Mouse (Mus musculus) lung, postnatal 0 days (tissue): ENCODE data around the gene Gm38392. TPM values are rescaled to one million over a fixed set of nuclear protein-coding genes. Genes with fewer than 3 reads are reported as not detected.
A peak's percentile ranks its signal among the peaks of the same experiment; 100 is the strongest.

Experiments used
- ATAC-seq: fragments of 200-750 bp; cut with Nextera tagmentation; 2 replicates; pipeline ENCODE4 v1.8.0; 2017; ENCODE audit warnings: moderate library complexity
- DNase-seq: peaks from one replicate; pipeline ENCODE4 v3.0.0-alpha.2; 2016; ENCODE audit warnings: low spot score
- H3K27ac ChIP-seq: fragments of 300-500 bp; sonication (generic); 2 replicates; pipeline ENCODE4 v1.5.1; 2014; ENCODE audit warnings: antibody characterized with exemption, mild to moderate bottlenecking, low read length, mixed read lengths
- H3K27me3 ChIP-seq: fragments of 300-500 bp; sonication (generic); replicated peaks from 2 replicates; pipeline ENCODE4 v1.6.1; 2014; ENCODE audit warnings: low read length, mixed read lengths; ENCODE audit not compliant: insufficient read depth
- H3K36me3 ChIP-seq: fragments of 300-500 bp; sonication (generic); 2 replicates; pipeline ENCODE4 v1.6.1; 2014; ENCODE audit warnings: low read length, mixed read lengths; ENCODE audit not compliant: insufficient read depth
- H3K4me1 ChIP-seq: fragments of 300-500 bp; sonication (generic); 2 replicates; pipeline ENCODE4 v1.6.1; 2014; ENCODE audit warnings: antibody characterized with exemption, low read depth, low read length, mixed read lengths; ENCODE audit not compliant: insufficient read depth
- H3K4me2 ChIP-seq: fragments of 300-500 bp; sonication (generic); replicated peaks from 2 replicates; pipeline ENCODE4 v1.6.1; 2014; ENCODE audit warnings: low read depth, mild to moderate bottlenecking, low read length, moderate library complexity, mixed read lengths
- H3K4me3 ChIP-seq: fragments of 300-500 bp; sonication (generic); 2 replicates; pipeline ENCODE4 v1.5.1; 2014; ENCODE audit warnings: low read depth, low read length
- H3K9ac ChIP-seq: fragments of 300-500 bp; sonication (generic); replicated peaks from 2 replicates; pipeline ENCODE4 v1.6.1; 2014; ENCODE audit warnings: low read depth, mild to moderate bottlenecking
- H3K9me3 ChIP-seq: fragments of 300-500 bp; sonication (generic); 2 replicates; pipeline ENCODE4 v1.6.1; 2016; ENCODE audit warnings: low read length, mixed read lengths
- CTCF ChIP-seq: IDR thresholded peaks from 2 replicates; pipeline ENCODE4 v1.5.1; 2016; ENCODE audit warnings: antibody characterized with exemption, mild to moderate bottlenecking
- EP300 ChIP-seq: IDR thresholded peaks from 2 replicates; pipeline ENCODE4 v1.6.1; 2016; ENCODE audit warnings: antibody characterized with exemption, mild to moderate bottlenecking, control low read depth
- WGBS: fragments of 180-500 bp; shearing (Covaris S2); extraction: QIAGEN DNeasy Blood & Tissue Kit; methylation state at CpG from one replicate; pipeline ENCODE4 v1.1.7; 2014; 5-methylcytosine and 5-hydroxymethylcytosine counted together
- polyA plus RNA-seq: library from polyadenylated mRNA; unstranded; fragments of >200 nt; fragmentation: Nextera tagmentation; extraction: Ambion mirVana; gene quantifications from 2 replicates; pipeline ENCODE4 v1.2.1, GENCODE M21; 2015

The Gm38392 gene
- polyA plus RNA-seq, 1 experiment from 2014 or later: 1.8 TPM

GRCm38 (mm10) chr3:88331282-88331681 is 44.3 kb upstream of the Gm38392 start:
- no peak for ATAC-seq
- no peak overlapping the region for H3K27ac ChIP-seq
- TF ChIP-seq CTCF (peak; percentile 73), EP300 (no peak)
- WGBS: 22% methylated on average over 2 of the region's 2 CpGs
- no peaks in the 10 kb centered on the region for H3K27me3 ChIP-seq
- H3K36me3 ChIP-seq: peaks cover 17% of the 10 kb centered on the region; the same call in 1 of the 2 replicates
- H3K9me3 ChIP-seq: no peaks in the 10 kb centered on the region
- no peak overlapping the region for H3K9ac ChIP-seq
- H3K4me3 ChIP-seq: no peak overlapping the region
- H3K4me1 ChIP-seq: peaks cover 4% of the 10 kb centered on the region; the same call in 1 of the 2 replicates
- no peak overlapping the region for H3K4me2 ChIP-seq
- peak; percentile 61 for DNase-seq

- Histone ChIP-seq H3K4me1 (peaks cover 4% of the 10 kb centered on the region; the same call in 1 of the 2 replicates), H3K9ac (no peak overlapping the region), H3K27me3 (no peaks in the 10 kb centered on the region), H3K4me2 (no peak overlapping the region), H3K36me3 (peaks cover 17% of the 10 kb centered on the region; the same call in 1 of the 2 replicates), H3K9me3 (no peaks in the 10 kb centered on the region), H3K27ac (no peak overlapping the region), H3K4me3 (no peak overlapping the region)
- no peak for ATAC-seq
- TF ChIP-seq EP300: no peak
- 55% methylated on average over 5 of the region's 5 CpGs for WGBS
- DNase-seq: no peak
Measured at GRCm38 (mm10) chr3:88328956-88329355, 41.9 kb upstream of the Gm38392 start.

DNA sequence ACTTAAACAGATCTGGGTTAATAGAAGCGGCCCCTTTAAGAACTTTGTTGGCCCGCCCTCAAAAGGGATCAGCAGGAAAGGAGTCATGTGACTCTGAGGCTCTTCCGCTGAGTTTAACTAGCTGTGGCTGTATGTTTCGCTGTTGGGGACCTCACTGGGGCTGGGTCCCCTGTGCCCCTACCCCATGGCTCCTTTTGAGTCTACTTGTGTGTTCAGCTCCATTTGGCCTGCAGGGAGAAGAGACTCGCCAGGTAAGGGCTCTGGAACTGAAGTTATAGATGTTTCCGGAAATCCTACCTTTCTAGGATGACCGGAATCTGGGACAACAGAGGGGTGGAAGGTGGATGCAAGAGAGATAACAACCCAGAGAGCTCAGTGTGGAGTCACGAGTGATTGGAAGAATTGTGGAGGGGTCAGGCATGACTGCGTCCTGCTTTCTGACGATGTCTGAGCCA is 38.0 kb upstream of the Gm38392 start, which contains the start of gene Glmp:
Gene Glmp, plus strand, starts transcription at position 73 of the 455 bp plus-strand sequence.
- Histone ChIP-seq H3K4me3 (peak within 1 kb of the TSS; percentile 78), H3K9me3 (no peaks in the 10 kb centered on the region), H3K4me1 (peaks cover 4% of the 10 kb centered on the region; the same call in 1 of the 2 replicates), H3K9ac (peak within 1 kb of the TSS; percentile 85), H3K27me3 (no peaks in the 10 kb centered on the region), H3K36me3 (peaks cover 36% of the 10 kb centered on the region), H3K4me2 (peak within 1 kb of the TSS; percentile 76), H3K27ac (peak within 1 kb of the TSS; percentile 38; the same call in 1 of the 2 replicates)
- WGBS: 0% methylated on average over 10 of the region's 10 CpGs
- ATAC-seq (peak; percentile 89), DNase-seq (peak; percentile 89)
- TF ChIP-seq CTCF (no peak), EP300 (no peak)

- Histone ChIP-seq H3K36me3 (peaks cover 24% of the 10 kb centered on the region; the same call in 1 of the 2 replicates), H3K4me3 (no peak overlapping the region), H3K4me2 (no peak overlapping the region), H3K4me1 (peaks cover 6% of the 10 kb centered on the region; the same call in 1 of the 2 replicates), H3K9me3 (no peaks in the 10 kb centered on the region), H3K9ac (no peak overlapping the region), H3K27me3 (no peaks in the 10 kb centered on the region), H3K27ac (no peak overlapping the region)
- ATAC-seq (no peak), DNase-seq (no peak)
- no peak for TF ChIP-seq EP300
- WGBS: 81% methylated on average over 1 of the region's 1 CpGs
Measured at GRCm38 (mm10) chr3:88299172-88299571, 12.2 kb upstream of the Gm38392 start.

- TF ChIP-seq CTCF: no peak
- no peak for TF ChIP-seq EP300
- peak overlapping the region; percentile 88 for H3K27ac ChIP-seq
- H3K27me3 ChIP-seq: no peaks in the 10 kb centered on the region
- ATAC-seq: no peak
- peaks cover 6% of the 10 kb centered on the region; the same call in 1 of the 2 replicates for H3K4me1 ChIP-seq
- peak overlapping the region; percentile 80 for H3K4me3 ChIP-seq
- H3K4me2 ChIP-seq: peak overlapping the region; percentile 58
- under 1% methylated on average over 30 of the region's 30 CpGs for WGBS
- peak overlapping the region; percentile 72 for H3K9ac ChIP-seq
- DNase-seq: peak; percentile 31
- H3K9me3 ChIP-seq: no peaks in the 10 kb centered on the region
- H3K36me3 ChIP-seq: peaks cover 15% of the 10 kb centered on the region; the same call in 1 of the 2 replicates
Measured at GRCm38 (mm10) chr3:88297321-88297851, 10.4 kb upstream of the Gm38392 start.

DNA sequence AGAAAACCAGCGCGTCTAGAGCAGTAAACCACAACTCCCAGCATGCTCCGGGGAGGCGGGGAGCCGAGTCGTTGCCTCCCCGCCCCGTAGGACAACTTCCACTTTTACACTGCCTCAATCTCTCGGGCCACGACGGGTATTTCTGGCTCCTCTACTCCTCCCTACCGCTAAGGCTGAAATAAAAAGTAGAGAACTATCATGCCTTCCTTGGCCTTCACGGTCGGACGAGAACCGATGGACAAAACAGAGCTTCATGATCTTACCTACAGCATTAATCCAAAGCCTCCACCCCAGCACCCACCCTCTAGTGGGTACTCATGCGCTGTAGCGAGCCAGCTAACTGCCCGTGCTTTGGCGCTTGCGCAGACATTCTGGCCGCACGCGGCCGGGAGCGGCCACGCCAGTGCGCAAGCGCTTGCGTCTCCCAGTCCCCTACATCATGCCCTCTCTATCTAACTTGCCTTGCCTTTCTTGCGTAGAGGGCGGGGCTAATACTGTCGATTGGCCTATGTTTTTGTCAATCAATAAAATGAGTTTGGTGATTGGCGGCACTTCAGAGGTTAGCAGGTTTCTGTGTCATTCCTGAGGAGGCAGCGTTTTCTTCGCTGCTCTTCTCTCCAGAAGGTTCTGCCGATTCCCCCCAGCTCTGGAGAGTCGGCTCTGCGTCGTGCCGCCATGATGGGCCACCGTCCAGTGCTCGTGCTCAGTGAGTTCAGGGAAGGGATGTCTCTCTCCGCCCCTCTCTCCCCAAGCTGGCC is 9.7 kb upstream of the Gm38392 start, which contains the start of the genes Tsacc and Cct3:
Gene Tsacc, minus strand, starts transcription at position 439 of the 758 bp plus-strand sequence.
Gene Cct3, plus strand, starts transcription at position 556 of the 758 bp plus-strand sequence.
- Histone ChIP-seq H3K27ac (peak within 1 kb of the TSS; percentile 88), H3K4me3 (peak within 1 kb of the TSS; percentile 80), H3K36me3 (peaks cover 14% of the 10 kb centered on the region; the same call in 1 of the 2 replicates), H3K27me3 (no peaks in the 10 kb centered on the region), H3K4me2 (peak within 1 kb of the TSS; percentile 61), H3K4me1 (peaks cover 6% of the 10 kb centered on the region; the same call in 1 of the 2 replicates), H3K9ac (peak within 1 kb of the TSS; percentile 72), H3K9me3 (no peaks in the 10 kb centered on the region)
- WGBS: 1% methylated on average over 44 of the region's 44 CpGs
- peak; percentile 99 for ATAC-seq
- TF ChIP-seq EP300 (no peak), CTCF (peak; percentile 46)
- peak; percentile 99 for DNase-seq
